Mouse (Mus musculus) right cerebral cortex, postnatal 10 days (tissue): ENCODE measurements around the gene Plekhd1.

Experiments used
- DNase-seq, 2 experiments: peaks; one replicate each; pipeline ENCODE4 v3.0.0; 2021; ENCODE audit warnings: low spot score in 2 of 2

Gene Plekhd1

GRCm38 (mm10) chr12:80698526-80699143, 6.2 kb downstream of the Plekhd1 start:
- no peak for DNase-seq

DNA sequence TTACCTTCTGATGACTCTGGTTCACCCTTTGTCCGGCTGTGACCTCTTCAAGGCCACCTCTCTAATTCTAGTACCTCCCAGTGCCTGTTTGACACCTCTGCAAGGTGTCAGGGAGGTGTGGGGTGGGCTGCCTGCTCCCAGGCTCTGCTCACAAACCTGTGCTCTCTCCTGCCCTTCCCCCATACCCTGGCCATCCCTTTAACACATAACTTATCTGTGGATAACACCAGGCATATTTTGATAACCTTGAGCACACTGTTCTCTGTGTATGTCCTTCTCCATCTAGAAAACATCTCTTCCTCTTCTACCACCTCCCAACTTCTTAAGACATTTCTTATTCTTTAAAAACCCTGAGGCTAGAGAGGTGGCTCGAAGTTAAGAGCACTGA, 6.7 kb downstream of the Plekhd1 start:
- DNase-seq, result no peak

DNA sequence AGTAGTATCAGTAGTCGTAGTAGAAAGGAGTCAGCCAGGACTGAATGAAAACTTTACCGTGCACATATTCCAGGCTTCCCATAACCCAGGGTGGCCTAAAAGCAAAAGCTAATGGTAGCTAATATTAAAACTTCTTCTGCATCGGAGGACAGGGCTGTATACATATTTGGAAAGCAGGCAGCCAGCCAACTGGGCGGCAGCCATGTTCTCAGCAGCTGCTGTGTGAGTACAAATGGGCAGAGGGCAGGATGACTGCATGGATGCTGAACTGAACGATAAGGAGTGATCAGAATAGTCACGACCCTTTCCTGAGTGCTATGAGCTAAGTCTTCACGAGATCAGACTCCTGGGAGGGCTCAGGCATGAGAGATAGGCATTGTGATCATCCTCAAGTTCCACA, 8.9 kb downstream of the Plekhd1 start:
- DNase-seq, result no peak

GRCm38 (mm10) chr12:80706208-80706914, 14.0 kb downstream of the Plekhd1 start:
- no peak for DNase-seq

DNA sequence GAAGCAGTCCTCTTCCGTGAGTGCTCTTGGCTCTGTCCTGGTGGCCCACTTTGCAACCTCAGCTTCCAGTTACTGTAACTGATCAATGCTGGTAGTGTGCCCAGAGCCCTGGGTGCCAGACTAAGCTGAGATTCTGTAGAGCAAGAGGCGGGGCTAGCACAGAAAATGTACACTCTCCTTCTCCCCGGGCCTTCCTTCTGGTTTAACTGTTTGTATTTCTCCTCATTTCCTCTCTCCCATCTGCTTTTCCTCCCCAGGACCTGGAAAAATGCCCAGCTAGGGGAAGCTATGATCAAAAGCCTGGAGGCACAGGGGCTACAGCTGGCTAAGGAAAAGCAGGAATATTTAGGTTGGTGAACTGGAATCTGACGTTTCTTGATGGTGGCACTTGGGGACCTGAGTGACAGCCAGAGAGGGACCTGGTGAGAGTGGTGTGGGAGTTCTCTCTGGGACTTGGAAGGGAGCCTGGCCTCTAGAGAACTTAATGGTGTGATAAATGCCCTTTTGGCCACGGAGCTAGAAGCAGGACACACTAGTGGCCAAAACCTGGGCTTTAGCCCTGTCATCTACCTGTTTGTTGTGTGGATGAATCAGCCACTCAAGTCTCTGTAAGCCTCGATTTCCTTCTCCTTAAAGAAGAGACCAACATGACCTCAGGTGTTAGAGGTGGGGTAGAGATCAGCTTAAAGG, 14.7 kb downstream of the Plekhd1 start:
- peak; percentile 63 to 71 for DNase-seq

GRCm38 (mm10) chr12:80715915-80716314, 23.5 kb downstream of the Plekhd1 start:
- no peak for DNase-seq

GRCm38 (mm10) chr12:80719141-80719540, 26.8 kb downstream of the Plekhd1 start:
- no peak for DNase-seq

- no peak for DNase-seq
These were observed 28.1 kb downstream of the Plekhd1 start for GRCm38 (mm10) chr12:80720507-80720906.

GRCm38 (mm10) chr12:80721458-80721857, 29.1 kb downstream of the Plekhd1 start:
- DNase-seq, result no peak

DNA sequence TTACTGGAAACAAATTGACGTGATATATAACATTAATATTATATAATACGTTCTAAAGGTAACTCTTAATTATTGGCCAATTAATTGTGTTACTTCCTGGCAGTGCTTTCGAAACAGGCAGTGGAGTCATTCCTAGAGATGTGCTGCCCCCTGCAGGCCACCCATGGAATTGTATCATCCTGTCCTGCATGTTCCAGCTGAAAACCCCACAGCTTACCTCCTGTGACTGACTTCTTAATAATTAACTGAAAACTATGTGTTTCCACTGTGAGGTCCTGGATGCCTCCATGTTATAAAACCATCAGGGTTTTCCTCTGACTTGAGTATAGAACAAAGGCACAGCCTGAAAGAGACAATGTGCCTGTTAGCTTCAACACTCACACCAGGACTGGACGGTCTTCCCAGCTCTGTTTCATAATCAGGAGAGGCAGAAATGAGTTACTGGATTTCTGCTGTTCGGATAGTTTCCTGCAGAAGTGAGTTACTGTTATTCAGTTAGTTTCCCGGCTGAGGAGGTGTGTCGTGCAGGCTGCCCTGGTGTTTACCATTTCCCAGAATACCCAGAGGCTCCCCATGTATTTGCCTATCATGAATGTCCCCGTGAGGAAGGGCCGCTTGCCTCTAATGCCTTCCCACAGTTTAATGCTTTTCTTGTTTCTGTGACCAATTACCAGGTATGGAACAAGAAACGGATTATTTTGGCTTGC, 32.6 kb downstream of the Plekhd1 start:
- peak; percentile 80 to 91 for DNase-seq

GRCm38 (mm10) chr12:80728207-80728606, 35.8 kb downstream of the Plekhd1 start:
- DNase-seq, result no peak

- DNase-seq, result no peak
These were observed 36.4 kb downstream of the Plekhd1 start for GRCm38 (mm10) chr12:80728814-80729213.

- peak; percentile 55 to 67 for DNase-seq
These were observed 37.6 kb downstream of the Plekhd1 start for GRCm38 (mm10) chr12:80729758-80730530.

DNA sequence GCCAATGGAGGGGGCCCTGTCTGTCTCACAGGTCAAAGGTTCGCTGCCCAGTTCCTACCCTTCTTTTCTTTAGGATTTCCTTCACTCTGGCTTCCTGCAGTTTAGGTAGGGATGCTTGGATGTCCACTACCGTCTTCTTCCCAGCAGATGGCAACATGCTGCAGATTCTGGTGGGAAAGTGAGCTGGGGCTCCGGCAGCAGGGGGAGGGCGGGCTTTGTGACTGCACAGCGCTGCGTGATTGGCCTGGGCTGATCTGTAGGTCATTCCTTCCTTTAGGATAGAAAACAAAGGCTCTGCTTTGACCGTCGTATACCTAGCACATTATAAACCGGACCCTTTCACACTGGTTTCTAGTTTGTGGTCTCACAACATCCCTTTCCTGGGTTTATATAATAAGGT, 38.2 kb downstream of the Plekhd1 start:
- DNase-seq, result peak; percentile 88 to 89

DNA sequence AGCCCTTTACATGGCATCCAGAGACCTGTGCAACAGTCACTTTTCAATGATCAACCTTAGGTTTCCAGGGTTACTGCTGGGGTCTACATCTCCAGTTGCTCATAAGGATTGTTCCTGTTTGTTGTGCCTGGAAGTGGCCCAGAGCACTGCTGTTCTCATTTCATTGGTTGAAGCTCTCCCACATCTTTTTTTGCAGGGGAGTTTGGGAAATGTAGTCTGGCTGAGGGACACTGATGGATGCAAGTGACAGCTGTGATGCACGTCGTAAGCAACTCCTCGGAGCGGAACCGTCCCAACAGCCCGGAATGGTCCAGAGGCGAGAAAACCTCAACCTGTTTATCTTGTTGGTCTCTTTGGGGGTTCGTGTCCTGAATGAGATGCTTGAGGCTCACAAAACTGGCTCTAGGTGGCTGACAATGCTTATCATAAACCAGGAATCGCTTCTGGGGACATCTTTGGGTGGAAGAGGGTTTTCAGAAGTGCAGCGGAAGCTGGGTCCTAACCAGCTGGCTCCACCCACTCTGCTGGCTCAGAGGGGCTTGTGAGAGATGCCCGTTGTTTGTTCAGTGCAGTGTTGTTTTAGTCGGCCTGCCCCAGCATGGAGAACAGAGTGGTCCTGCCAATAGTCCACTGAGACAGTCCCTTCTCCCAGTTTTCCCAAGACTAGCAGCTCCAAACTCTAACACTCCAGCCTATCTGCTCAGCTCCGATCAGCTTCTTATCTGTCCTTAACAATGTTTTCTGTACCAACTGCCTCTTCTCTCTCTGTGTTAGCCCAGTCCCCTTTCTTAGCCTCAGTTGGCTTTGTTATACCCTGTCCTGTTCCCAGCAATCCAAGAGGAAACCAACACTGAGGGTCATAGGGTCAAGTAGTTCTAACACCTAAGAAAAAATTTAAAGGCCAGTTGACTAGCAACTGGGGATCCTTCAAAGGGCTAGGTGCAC, 42.4 kb downstream of the Plekhd1 start:
- DNase-seq, result no peak

GRCm38 (mm10) chr12:80736464-80737282, 44.3 kb downstream of the Plekhd1 start:
- peak; percentile 87 to 92 for DNase-seq

DNA sequence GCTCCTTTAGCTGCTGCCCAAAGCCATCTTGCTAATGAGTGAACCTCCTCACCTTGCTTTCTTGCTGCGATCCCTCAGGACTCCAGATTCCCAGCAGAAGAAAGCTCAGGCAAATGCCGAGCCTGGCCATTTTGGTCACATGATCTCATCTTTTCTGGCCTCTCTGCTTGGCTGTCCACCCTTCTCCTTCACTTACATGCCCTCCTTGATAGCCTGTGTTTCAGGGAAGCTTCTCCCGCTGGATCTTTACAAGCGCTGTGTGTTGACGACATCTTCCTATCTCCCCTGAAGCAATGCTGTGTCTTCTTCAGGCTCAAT, 44.9 kb downstream of the Plekhd1 start:
- no peak for DNase-seq

DNA sequence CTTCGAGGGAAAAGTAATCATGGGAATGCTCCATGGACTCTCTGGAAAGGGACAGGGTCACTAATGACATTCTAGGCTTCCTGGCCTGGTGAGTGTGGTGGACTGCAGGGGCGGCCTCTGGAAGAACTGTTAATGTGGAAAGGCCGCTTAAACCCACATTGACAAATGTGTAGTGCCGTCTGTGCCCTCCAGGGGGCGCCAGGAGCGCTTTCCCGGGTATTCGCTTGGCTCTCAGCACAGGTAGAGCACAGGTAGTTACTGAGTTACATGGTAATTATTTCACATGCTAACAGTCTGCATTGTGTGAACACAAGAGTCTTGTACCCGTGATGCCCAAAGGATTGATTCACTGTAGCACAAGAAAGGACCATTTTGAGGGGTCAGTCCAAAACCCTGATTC, 47.1 kb downstream of the Plekhd1 start:
- DNase-seq, result no peak

DNA sequence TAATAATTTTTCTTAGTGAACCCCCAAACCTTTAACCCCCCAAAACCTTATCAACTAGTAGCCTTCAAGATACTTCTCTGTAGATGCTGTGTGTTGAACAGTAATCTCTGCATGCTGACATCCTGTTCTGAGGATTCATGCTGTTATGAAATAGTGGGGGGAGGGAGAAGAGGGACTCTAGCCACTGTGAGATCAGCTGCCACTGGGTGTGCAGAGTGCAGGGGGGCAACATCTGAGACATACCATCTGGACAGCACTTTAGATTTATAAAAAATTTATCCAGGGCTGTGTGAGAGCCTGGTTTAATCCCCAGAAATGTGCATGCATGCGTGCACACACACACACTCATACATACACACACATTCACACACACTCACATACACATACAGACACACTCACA, 52.2 kb downstream of the Plekhd1 start:
- no peak for DNase-seq
